Mouse (Mus musculus): ENCODE measurements around the gene Notch3. TPM values are rescaled to one million over a fixed set of nuclear protein-coding genes. Genes with fewer than 3 reads are reported as not detected.
"Not testable (repeated sequence)": the region's sequence is repeated elsewhere in the genome, so short reads cannot be mapped to it uniquely, and the experiment has no call there.

The Notch3 gene
- polyA plus RNA-seq, 1 experiment = 24.5 TPM

DNA sequence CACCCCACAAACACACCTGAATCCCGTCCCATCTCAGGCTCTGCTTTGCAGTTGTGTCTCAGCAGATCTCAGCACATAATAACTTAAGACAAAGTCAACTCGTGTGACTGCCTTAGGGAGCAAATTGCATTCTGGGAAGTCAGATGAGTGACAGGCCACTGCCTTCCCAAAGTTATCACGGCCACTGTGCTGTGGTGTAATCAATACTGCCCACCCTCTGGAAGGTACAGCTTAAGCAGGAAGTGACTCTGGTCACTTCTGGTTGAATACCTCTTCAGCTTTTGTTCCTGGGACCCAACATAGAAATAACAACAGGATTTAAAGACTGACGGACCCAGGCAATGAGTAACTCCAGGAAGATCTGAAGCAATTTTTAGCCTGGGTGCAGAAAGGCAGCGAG, 58.8 kb downstream of the Notch3 start:
- 63% methylated on average over 5 of the region's 5 CpGs for WGBS
- Histone ChIP-seq H3K4me1 (ENCODE audit: control insufficient read depth, insufficient read depth, insufficient read length) (no peaks in the 10 kb centered on the region), H3K27me3 (ENCODE audit: control insufficient read depth, insufficient read depth, low read length) (no peaks in the 10 kb centered on the region), H3K4me3 (ENCODE audit: extremely low read depth, insufficient read depth, insufficient read length) (no peak overlapping the region), H3K36me3 (ENCODE audit: control insufficient read depth, insufficient read depth, low read length) (no peaks in the 10 kb centered on the region), H3K27ac (ENCODE audit: insufficient read depth, low read length) (no peak overlapping the region)
- no peak for TF ChIP-seq POLR2A (IDR thresholded peaks at IDR 0.05; ENCODE audit: low read depth, low read length)
- no peak for TF ChIP-seq CTCF (IDR thresholded peaks at IDR 0.05; ENCODE audit: extremely low read depth, insufficient read depth, insufficient read length, insufficient replicate concordance)
- no peak for DNase-seq (ENCODE audit: low read depth in 1 of 2, low spot score in 2 of 2)

DNA sequence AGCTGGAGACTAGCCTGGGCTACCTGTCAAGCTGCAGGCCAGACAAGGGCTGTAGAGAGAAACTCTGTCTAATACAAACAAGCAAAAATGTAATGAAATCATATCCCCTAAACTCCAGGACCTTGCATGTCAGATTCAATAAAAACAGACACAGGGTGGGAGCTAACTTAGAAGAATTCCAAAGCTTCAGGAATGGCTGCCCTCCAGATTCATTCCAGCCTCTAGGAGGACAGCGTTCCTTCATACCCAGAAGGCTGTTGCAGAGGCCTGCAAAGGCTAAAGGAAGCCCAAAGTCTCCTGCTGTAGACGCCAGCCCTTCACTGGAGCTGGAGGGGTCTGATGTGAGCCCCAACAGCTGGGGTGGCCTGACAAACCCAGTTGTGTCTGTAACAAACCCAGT, 60.3 kb downstream of the Notch3 start:
- no peak for TF ChIP-seq CTCF (IDR thresholded peaks at IDR 0.05; ENCODE audit: extremely low read depth, insufficient read depth, insufficient read length, insufficient replicate concordance)
- TF ChIP-seq POLR2A (IDR thresholded peaks at IDR 0.05; ENCODE audit: low read depth, low read length) = no peak
- Histone ChIP-seq H3K4me3 (ENCODE audit: extremely low read depth, insufficient read depth, insufficient read length) (no peak overlapping the region), H3K27ac (ENCODE audit: insufficient read depth, low read length) (no peak overlapping the region), H3K27me3 (ENCODE audit: control insufficient read depth, insufficient read depth, low read length) (no peaks in the 10 kb centered on the region), H3K36me3 (ENCODE audit: control insufficient read depth, insufficient read depth, low read length) (no peaks in the 10 kb centered on the region), H3K4me1 (ENCODE audit: control insufficient read depth, insufficient read depth, insufficient read length) (no peaks in the 10 kb centered on the region)
- no peak for DNase-seq (ENCODE audit: low read depth in 1 of 2, low spot score in 2 of 2)
- WGBS = 81% methylated on average over 2 of the region's 2 CpGs

DNA sequence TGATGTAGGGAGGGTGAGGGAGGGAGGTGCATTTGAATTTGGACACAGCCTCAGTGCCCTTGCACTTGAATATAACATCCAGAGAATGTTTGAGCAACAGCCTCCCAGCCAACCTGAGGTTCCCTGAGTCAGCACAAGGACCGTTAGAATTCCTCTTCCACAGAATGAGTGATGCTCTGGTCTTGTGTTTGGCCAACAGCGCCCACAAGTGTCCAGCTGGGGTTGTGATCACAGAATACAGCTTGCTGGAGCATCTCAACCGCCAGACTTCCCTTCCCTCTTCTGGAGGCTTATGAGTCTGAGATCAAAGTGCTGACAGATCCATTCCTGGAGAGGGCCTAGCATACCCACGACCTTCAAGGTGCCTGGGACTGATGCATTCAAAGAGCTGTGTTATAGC, 63.6 kb downstream of the Notch3 start:
- Histone ChIP-seq H3K27ac (ENCODE audit: insufficient read depth, low read length) (no peak overlapping the region), H3K27me3 (ENCODE audit: control insufficient read depth, insufficient read depth, low read length) (peaks cover 6% of the 10 kb centered on the region; the same call in 1 of the 2 replicates), H3K4me3 (ENCODE audit: extremely low read depth, insufficient read depth, insufficient read length) (no peak overlapping the region), H3K36me3 (ENCODE audit: control insufficient read depth, insufficient read depth, low read length) (no peaks in the 10 kb centered on the region), H3K4me1 (ENCODE audit: control insufficient read depth, insufficient read depth, insufficient read length) (peaks cover 6% of the 10 kb centered on the region)
- TF ChIP-seq CTCF (IDR thresholded peaks at IDR 0.05; ENCODE audit: extremely low read depth, insufficient read depth, insufficient read length, insufficient replicate concordance) (no peak), POLR2A (IDR thresholded peaks at IDR 0.05; ENCODE audit: low read depth, low read length) (no peak)
- no peak for DNase-seq (ENCODE audit: low read depth in 1 of 2, low spot score in 2 of 2)
- WGBS = 54% methylated on average over 4 of the region's 4 CpGs

DNA sequence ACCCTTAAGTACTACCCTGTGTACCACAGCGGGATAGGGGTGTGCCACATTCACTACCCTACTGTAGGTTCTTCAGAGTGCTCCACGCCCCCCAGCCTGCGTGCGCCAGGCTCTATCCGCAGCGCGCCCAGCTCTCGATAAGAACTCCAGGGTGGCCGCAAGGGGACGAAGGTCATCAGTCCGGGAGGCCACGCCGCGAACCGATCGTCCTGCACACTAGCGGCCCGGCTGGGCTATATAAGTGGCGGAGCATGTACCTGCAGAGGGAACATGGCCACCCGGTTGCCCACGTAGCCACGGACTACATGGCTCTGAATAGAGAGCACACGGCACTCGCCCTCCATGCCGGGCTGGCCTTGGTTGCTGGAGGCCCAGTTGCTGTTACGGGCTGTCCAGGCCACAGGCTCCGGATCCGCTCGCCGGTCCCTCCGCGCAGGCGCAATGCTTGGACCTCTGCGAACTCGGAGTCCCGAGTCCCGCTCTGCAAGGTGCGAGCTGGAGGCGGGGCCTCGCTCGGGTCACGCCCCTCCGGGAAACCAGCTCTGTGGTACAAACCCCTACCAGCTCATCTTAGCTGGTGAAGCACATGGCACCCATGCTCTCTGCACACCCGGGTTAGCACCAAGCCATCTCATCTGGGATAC, 66.6 kb downstream of the Notch3 start:
- H3K27me3 ChIP-seq (ENCODE audit: control insufficient read depth, insufficient read depth, low read length) = peaks cover 6% of the 10 kb centered on the region; the same call in 1 of the 2 replicates
- H3K4me1 ChIP-seq (ENCODE audit: control insufficient read depth, insufficient read depth, insufficient read length) = peaks cover 6% of the 10 kb centered on the region
- no peaks in the 10 kb centered on the region for H3K36me3 ChIP-seq (ENCODE audit: control insufficient read depth, insufficient read depth, low read length)
- TF ChIP-seq POLR2A (IDR thresholded peaks at IDR 0.05; ENCODE audit: low read depth, low read length) (no peak), CTCF (IDR thresholded peaks at IDR 0.05; ENCODE audit: extremely low read depth, insufficient read depth, insufficient read length, insufficient replicate concordance) (no peak)
- WGBS = 6% methylated on average over 44 of the region's 44 CpGs
- peak overlapping the region; percentile 48; the same call in 1 of the 2 replicates for H3K4me3 ChIP-seq (ENCODE audit: extremely low read depth, insufficient read depth, insufficient read length)
- DNase-seq (ENCODE audit: low read depth in 1 of 2, low spot score in 2 of 2) = peak in 1 of 2 experiments; percentile 38
- no peak overlapping the region for H3K27ac ChIP-seq (ENCODE audit: insufficient read depth, low read length)

DNA sequence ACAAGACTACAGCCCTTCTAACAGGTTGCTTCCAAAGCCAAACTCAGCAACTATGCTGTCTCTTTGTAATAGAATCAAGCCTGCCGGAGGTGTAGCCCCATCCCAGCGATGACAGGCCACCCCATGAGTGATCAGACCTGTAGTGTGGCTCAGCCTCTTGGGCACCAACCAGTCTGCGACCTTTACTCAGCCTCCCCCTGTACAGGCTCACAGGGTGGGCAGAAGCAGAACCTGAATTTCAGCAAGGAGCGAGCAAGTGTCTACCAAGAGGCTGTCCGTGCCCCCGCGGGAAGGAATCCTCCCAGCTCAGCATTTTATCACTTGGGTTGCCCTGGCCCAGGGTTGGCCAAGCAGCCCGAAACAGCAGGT, 67.1 kb downstream of the Notch3 start:
- TF ChIP-seq POLR2A (IDR thresholded peaks at IDR 0.05; ENCODE audit: low read depth, low read length) = no peak
- no peak for TF ChIP-seq CTCF (IDR thresholded peaks at IDR 0.05; ENCODE audit: extremely low read depth, insufficient read depth, insufficient read length, insufficient replicate concordance)
- Histone ChIP-seq H3K36me3 (ENCODE audit: control insufficient read depth, insufficient read depth, low read length) (no peaks in the 10 kb centered on the region), H3K27ac (ENCODE audit: insufficient read depth, low read length) (no peak overlapping the region), H3K27me3 (ENCODE audit: control insufficient read depth, insufficient read depth, low read length) (peaks cover 6% of the 10 kb centered on the region; the same call in 1 of the 2 replicates), H3K4me3 (ENCODE audit: extremely low read depth, insufficient read depth, insufficient read length) (no peak overlapping the region), H3K4me1 (ENCODE audit: control insufficient read depth, insufficient read depth, insufficient read length) (peaks cover 6% of the 10 kb centered on the region)
- DNase-seq (ENCODE audit: low read depth in 1 of 2, low spot score in 2 of 2) = no peak
- WGBS = 58% methylated on average over 8 of the region's 8 CpGs

DNA sequence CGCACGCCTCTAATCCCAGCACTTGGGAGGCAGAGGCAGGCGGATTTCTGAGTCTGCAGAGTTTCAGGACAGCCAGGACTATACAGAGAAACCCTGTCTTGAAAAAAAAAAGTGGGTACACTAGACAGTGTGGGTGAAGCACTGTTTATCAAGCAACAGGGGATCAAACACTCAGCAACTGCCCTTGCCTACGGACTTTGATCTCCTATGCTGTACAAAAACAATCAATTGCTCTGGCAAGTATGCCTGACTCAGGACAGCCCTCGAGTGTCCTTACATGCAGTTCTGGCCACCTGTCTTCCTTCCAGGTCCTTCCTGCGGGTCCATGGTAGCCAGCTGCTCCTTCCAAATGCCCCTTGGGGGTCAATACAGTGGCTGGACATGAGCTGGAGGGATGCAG, 67.7 kb downstream of the Notch3 start:
- H3K36me3 ChIP-seq (ENCODE audit: control insufficient read depth, insufficient read depth, low read length); DNase-seq (ENCODE audit: low read depth in 1 of 2, low spot score in 2 of 2); H3K4me1 ChIP-seq (ENCODE audit: control insufficient read depth, insufficient read depth, insufficient read length); H3K4me3 ChIP-seq (ENCODE audit: extremely low read depth, insufficient read depth, insufficient read length); H3K27me3 ChIP-seq (ENCODE audit: control insufficient read depth, insufficient read depth, low read length); H3K27ac ChIP-seq (ENCODE audit: insufficient read depth, low read length): not testable (repeated sequence)
- 90% methylated on average over 6 of the region's 6 CpGs for WGBS

DNA sequence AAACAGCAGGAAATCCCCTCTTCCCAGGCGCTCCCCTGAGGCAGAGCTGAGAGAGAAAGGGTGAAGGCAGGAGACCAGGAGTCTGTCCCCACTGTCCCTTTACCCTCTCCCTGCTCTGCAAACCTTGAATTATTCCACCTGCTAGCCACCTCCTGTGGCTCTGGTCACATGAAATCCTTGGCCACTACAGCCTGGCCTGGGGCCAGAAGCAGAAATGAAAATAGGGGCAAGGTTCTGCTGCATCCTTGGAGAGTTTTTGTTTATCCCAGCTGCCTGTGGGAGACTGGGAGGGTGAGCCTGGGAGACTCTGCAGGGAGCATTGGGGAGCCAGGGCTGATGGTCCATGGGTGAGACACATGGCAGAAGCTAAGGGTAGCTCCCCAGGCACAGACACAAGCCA, 69.0 kb downstream of the Notch3 start:
- 52% methylated on average over 1 of the region's 1 CpGs for WGBS

More for the DNA sequence above, 69.0 kb downstream of the Notch3 start:
- Histone ChIP-seq H3K27me3 (ENCODE audit: control insufficient read depth, insufficient read depth, low read length) (peaks cover 6% of the 10 kb centered on the region; the same call in 1 of the 2 replicates), H3K27ac (ENCODE audit: insufficient read depth, low read length) (no peak overlapping the region), H3K36me3 (ENCODE audit: control insufficient read depth, insufficient read depth, low read length) (no peaks in the 10 kb centered on the region), H3K4me3 (ENCODE audit: extremely low read depth, insufficient read depth, insufficient read length) (no peak overlapping the region), H3K4me1 (ENCODE audit: control insufficient read depth, insufficient read depth, insufficient read length) (peaks cover 6% of the 10 kb centered on the region)
- DNase-seq (ENCODE audit: low read depth in 1 of 2, low spot score in 2 of 2) = no peak
- TF ChIP-seq CTCF (IDR thresholded peaks at IDR 0.05; ENCODE audit: extremely low read depth, insufficient read depth, insufficient read length, insufficient replicate concordance) = no peak
- TF ChIP-seq POLR2A (IDR thresholded peaks at IDR 0.05; ENCODE audit: low read depth, low read length) = no peak
